Mouse (Mus musculus): ENCODE data around the gene Sipa1l3. TPM values are rescaled to one million over a fixed set of nuclear protein-coding genes. Genes with fewer than 3 reads are reported as not detected.

Gene Sipa1l3
- polyA plus RNA-seq, 1 experiment from 2014 or later: 3.8 TPM

DNA sequence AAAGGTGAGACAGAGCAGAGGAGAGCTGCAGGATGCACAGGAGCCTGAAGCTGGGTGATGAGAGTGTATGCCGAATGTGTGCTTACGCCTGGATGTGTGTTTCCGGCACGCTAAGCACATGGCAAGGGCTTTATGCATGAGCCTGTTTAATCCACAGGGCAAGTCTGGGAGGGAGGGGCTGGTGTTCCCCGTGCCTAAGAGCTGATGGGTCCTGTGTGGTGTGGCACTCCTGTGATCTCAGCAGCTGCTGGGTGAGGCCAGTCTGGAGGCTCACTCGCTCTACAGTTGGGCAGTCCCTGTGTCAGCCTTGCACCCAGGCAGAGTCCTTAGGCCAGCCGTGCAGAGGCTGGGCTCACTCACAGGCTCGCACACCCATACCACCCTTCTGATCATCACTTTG, 108.0 kb downstream of the Sipa1l3 start:
- no peak for ATAC-seq (ENCODE audit: insufficient number of reproducible peaks, low FRiP score)
- Histone ChIP-seq H3K27me3 (replicated peaks) (peaks cover 91% of the 10 kb centered on the region), H3K4me3 (no peak overlapping the region), H3K4me1 (replicated peaks) (no peaks in the 10 kb centered on the region), H3K4me2 (no peak overlapping the region), H3K9me3 (replicated peaks) (0 out of 2 replicates have a peak, but pooled peaks cover 5% of the 10 kb centered on the region), H3K36me3 (no peaks in the 10 kb centered on the region), H3K27ac (ENCODE audit: poor library complexity, severe bottlenecking) (no peak overlapping the region), H3K9ac (no peak overlapping the region)
- 90% methylated on average over 8 of the region's 8 CpGs for WGBS

DNA sequence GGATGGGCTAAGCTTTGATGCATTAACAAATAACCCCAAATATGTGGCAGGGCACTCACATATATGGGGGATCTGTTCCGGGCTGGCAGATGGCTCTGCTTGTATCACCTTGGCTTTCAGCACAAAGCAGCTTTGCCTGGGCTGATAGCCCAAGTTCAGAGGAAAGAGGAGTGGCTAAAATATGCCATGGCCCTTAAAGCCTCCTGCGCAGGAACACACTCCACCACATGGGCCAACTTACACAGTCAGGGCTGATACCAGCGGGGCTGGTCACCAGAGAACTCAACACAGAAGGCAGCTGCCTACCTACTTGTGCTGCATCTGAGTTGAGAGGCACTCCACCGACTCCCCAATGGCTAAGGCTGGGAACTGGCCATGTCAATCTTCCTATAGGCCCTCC, 111.6 kb downstream of the Sipa1l3 start:
- no peak overlapping the region for H3K27ac ChIP-seq (ENCODE audit: poor library complexity, severe bottlenecking)
- no peak overlapping the region for H3K4me3 ChIP-seq
- H3K9ac ChIP-seq: no peak overlapping the region
- H3K4me1 ChIP-seq (replicated peaks): no peaks in the 10 kb centered on the region
- 80% methylated on average over 4 of the region's 4 CpGs for WGBS
- no peak for ATAC-seq (ENCODE audit: insufficient number of reproducible peaks, low FRiP score)
- no peak overlapping the region for H3K4me2 ChIP-seq
- H3K36me3 ChIP-seq: no peaks in the 10 kb centered on the region
- H3K27me3 ChIP-seq (replicated peaks): peaks cover 75% of the 10 kb centered on the region
- H3K9me3 ChIP-seq (replicated peaks): peaks cover 18% of the 10 kb centered on the region

DNA sequence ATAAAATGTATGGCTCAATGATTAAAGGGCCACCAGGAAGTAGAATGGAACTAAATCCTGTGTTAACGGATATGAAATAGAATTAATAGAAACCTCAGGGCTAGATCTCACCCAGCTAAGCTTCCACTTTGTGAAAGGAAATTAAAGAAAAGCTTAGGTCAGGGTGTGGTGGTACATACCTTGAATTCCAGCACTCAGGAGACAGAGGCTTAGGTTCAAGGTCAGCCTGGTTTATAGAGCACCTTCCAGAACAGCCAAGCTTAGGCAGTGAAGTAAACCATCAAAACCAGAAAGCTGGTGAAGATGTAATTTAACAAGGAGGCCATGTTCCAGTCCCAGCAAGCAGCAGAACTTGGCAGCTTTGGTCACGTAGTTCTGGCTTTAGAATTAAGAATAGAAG, 114.3 kb downstream of the Sipa1l3 start:
- WGBS: 80% methylated on average over 2 of the region's 2 CpGs
- no peak overlapping the region for H3K9ac ChIP-seq
- no peak for ATAC-seq (ENCODE audit: insufficient number of reproducible peaks, low FRiP score)
- H3K4me3 ChIP-seq: no peak overlapping the region
- H3K4me1 ChIP-seq (replicated peaks): no peaks in the 10 kb centered on the region
- peaks cover 11% of the 10 kb centered on the region for H3K36me3 ChIP-seq
- no peak overlapping the region for H3K27ac ChIP-seq (ENCODE audit: poor library complexity, severe bottlenecking)
- peaks cover 18% of the 10 kb centered on the region for H3K9me3 ChIP-seq (replicated peaks)
- H3K27me3 ChIP-seq (replicated peaks): peaks cover 72% of the 10 kb centered on the region
- no peak overlapping the region for H3K4me2 ChIP-seq

DNA sequence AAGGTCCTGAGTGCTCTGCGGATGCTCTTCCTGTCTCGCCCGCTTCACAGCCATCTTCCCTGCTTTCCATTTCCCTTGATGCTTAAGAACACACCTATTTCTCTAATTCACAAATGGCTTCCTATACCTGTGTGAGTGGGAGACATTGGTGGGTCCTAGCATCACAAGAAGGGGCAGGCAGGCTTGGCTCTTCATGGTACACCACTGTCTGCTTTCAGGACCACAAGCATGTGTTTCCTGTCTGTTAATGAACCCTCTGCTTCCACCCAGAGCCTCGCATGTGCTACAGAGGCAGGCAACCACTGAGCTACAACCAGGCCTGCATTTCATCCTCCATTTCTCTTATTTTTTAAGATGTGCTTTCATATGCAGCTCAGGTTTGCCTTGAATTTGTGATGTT, 116.4 kb downstream of the Sipa1l3 start:
- H3K36me3 ChIP-seq: peaks cover 12% of the 10 kb centered on the region
- H3K4me3 ChIP-seq: no peak overlapping the region
- no peak overlapping the region for H3K4me2 ChIP-seq
- no peak overlapping the region for H3K9ac ChIP-seq
- peaks cover 70% of the 10 kb centered on the region for H3K27me3 ChIP-seq (replicated peaks)
- 87% methylated on average over 4 of the region's 4 CpGs for WGBS
- ATAC-seq (ENCODE audit: insufficient number of reproducible peaks, low FRiP score): no peak
- H3K4me1 ChIP-seq (replicated peaks): 0 out of 2 replicates have a peak, but pooled peaks cover 6% of the 10 kb centered on the region
- H3K27ac ChIP-seq (ENCODE audit: poor library complexity, severe bottlenecking): no peak overlapping the region
- peaks cover 18% of the 10 kb centered on the region for H3K9me3 ChIP-seq (replicated peaks)

DNA sequence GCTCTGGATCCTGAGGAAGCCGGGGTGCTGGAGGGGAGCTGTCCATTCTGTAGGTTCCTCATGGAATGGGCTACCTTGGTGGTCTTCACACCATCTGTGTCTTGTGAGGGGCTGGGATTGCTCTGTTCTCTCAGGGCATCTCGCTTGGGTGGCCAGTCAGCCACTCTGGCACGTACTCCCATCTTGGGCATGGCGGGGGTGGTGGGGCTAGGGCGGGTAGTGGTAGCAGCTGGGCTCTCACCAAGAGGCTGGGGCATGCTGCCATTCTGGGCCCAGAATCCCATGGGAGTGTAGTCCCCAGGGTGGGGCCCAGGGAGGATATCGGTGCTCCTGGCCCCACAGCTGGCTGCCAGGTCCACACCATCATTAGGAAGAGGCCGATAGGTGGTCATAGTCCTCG, 118.0 kb downstream of the Sipa1l3 start:
- H3K27ac ChIP-seq (ENCODE audit: poor library complexity, severe bottlenecking): no peak overlapping the region
- 0 out of 2 replicates have a peak, but pooled peaks cover 6% of the 10 kb centered on the region for H3K4me1 ChIP-seq (replicated peaks)
- H3K36me3 ChIP-seq: peaks cover 12% of the 10 kb centered on the region
- no peak overlapping the region for H3K9ac ChIP-seq
- H3K9me3 ChIP-seq (replicated peaks): peaks cover 13% of the 10 kb centered on the region
- no peak overlapping the region for H3K4me3 ChIP-seq
- H3K4me2 ChIP-seq: no peak overlapping the region
- H3K27me3 ChIP-seq (replicated peaks): peaks cover 69% of the 10 kb centered on the region
- 91% methylated on average over 8 of the region's 8 CpGs for WGBS
- no peak for ATAC-seq (ENCODE audit: insufficient number of reproducible peaks, low FRiP score)

DNA sequence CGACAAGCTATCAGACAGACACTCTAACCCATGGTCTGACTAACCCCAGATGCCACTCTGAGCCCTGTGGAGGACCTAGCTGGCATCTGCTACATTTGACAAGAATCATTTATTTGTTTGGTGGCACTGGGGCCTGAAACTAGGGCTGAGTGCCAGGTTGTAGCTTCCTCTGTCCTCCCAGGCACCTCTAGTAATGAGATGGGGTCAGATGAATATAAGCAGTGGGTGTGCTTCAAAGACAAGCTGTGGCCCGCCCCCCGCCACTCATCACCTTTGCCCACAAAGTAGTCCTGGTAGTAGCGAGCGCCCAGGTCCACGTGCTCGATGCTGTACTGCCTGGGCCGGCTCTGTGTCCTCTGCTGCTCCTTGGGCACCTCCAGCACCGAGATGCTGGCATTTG, 119.4 kb downstream of the Sipa1l3 start:
- ATAC-seq (ENCODE audit: insufficient number of reproducible peaks, low FRiP score): no peak
- H3K27ac ChIP-seq (ENCODE audit: poor library complexity, severe bottlenecking): no peak overlapping the region
- H3K27me3 ChIP-seq (replicated peaks): peaks cover 80% of the 10 kb centered on the region
- H3K4me1 ChIP-seq (replicated peaks): 0 out of 2 replicates have a peak, but pooled peaks cover 6% of the 10 kb centered on the region
- WGBS: 89% methylated on average over 9 of the region's 9 CpGs
- H3K36me3 ChIP-seq: peaks cover 12% of the 10 kb centered on the region
- no peak overlapping the region for H3K4me3 ChIP-seq
- H3K9ac ChIP-seq: no peak overlapping the region
- peaks cover 8% of the 10 kb centered on the region for H3K9me3 ChIP-seq (replicated peaks)
- H3K4me2 ChIP-seq: no peak overlapping the region

DNA sequence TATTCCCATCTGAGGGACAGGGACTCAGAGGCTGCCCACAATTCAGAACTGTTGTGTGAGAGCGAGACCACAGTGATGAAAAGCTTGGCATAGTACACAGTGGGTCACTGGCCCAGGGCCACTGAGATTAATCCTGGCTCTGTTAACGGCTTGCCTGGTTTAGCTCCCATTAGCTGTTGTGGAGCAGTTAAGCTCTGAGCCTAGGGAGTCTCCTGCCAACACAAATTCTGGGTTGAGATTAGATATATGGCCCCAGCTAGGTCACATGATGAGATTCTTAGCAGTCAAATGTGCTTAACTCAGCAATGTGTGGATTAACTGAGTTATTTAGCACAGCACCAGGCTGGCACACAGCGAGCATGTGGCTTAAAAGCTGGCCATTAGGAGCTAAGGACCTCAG, 121.0 kb downstream of the Sipa1l3 start:
- WGBS: 60% methylated on average over 3 of the region's 3 CpGs
- peaks cover 12% of the 10 kb centered on the region for H3K36me3 ChIP-seq
- H3K27me3 ChIP-seq (replicated peaks): peaks cover 92% of the 10 kb centered on the region
- no peak overlapping the region for H3K4me3 ChIP-seq
- H3K4me2 ChIP-seq: no peak overlapping the region
- no peak overlapping the region for H3K9ac ChIP-seq
- no peaks in the 10 kb centered on the region for H3K9me3 ChIP-seq (replicated peaks)
- no peak for ATAC-seq (ENCODE audit: insufficient number of reproducible peaks, low FRiP score)
- no peak overlapping the region for H3K27ac ChIP-seq (ENCODE audit: poor library complexity, severe bottlenecking)
- H3K4me1 ChIP-seq (replicated peaks): 0 out of 2 replicates have a peak, but pooled peaks cover 6% of the 10 kb centered on the region

DNA sequence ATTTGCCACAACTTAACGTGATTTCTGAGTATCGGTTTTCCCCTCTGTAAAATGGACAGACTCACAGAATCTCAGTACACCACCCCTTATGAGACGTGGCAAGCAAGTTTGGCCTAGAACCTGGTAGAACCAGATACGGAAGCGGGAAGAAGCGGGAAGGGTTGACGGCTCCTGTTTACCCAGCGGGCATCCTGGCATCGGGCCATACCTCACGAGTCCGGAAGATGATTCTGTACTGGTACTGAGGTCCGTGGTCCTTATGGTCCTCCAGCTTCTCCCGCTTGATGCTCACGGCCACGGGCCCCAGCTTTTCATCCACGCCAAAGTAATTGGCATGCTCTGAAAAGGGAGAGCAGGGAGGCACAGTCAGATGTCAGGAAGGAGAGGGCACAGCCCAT, 121.5 kb downstream of the Sipa1l3 start:
- no peak for ATAC-seq (ENCODE audit: insufficient number of reproducible peaks, low FRiP score)
- H3K9me3 ChIP-seq (replicated peaks): no peaks in the 10 kb centered on the region
- no peak overlapping the region for H3K4me2 ChIP-seq
- 0 out of 2 replicates have a peak, but pooled peaks cover 6% of the 10 kb centered on the region for H3K4me1 ChIP-seq (replicated peaks)
- H3K36me3 ChIP-seq: peaks cover 12% of the 10 kb centered on the region
- H3K4me3 ChIP-seq: no peak overlapping the region
- WGBS: 89% methylated on average over 16 of the region's 16 CpGs
- H3K27me3 ChIP-seq (replicated peaks): peaks cover 94% of the 10 kb centered on the region
- no peak overlapping the region for H3K27ac ChIP-seq (ENCODE audit: poor library complexity, severe bottlenecking)
- H3K9ac ChIP-seq: no peak overlapping the region

DNA sequence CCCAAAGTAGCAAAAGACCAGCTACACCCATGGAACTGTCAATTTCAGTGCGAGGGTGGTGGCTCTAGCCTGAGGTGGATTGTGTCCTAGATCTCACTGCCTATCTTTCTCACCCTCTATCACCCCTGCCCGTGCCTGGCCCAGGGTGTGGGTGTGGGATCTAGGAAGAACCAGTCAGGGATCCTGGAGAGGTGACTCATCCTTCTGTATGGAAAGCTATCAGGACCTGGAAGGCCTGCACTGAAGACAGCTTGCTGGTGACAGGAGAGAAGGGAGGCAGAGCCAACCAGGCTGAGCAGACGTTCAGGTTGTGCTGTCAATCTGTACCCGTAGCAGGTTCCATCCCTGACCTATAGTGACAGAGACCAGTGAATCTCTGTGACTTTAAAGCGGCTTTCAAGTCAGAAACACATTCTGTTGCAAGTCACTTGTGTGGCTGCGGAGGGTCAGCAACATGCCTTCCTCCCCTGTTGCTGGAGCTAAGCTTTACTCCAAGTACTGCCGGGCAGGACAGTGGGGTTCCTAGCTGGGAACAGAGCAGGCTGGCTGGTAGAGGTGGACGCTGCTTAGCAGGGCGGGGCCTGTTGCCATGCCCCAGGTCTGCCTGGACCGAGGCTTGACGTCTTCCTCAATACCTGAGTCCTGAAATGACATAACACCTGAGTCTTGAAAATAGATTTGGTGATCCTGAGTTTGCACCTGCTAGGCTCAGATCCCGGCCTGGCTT, 122.1 kb downstream of the Sipa1l3 start:
- H3K27me3 ChIP-seq (replicated peaks): peaks cover 96% of the 10 kb centered on the region
- H3K9ac ChIP-seq: no peak overlapping the region
- H3K4me3 ChIP-seq: no peak overlapping the region
- no peak overlapping the region for H3K4me2 ChIP-seq
- 75% methylated on average over 12 of the region's 12 CpGs for WGBS
- 0 out of 2 replicates have a peak, but pooled peaks cover 6% of the 10 kb centered on the region for H3K4me1 ChIP-seq (replicated peaks)
- ATAC-seq (ENCODE audit: insufficient number of reproducible peaks, low FRiP score): no peak
- no peak overlapping the region for H3K27ac ChIP-seq (ENCODE audit: poor library complexity, severe bottlenecking)
- peaks cover 12% of the 10 kb centered on the region for H3K36me3 ChIP-seq
- H3K9me3 ChIP-seq (replicated peaks): no peaks in the 10 kb centered on the region

DNA sequence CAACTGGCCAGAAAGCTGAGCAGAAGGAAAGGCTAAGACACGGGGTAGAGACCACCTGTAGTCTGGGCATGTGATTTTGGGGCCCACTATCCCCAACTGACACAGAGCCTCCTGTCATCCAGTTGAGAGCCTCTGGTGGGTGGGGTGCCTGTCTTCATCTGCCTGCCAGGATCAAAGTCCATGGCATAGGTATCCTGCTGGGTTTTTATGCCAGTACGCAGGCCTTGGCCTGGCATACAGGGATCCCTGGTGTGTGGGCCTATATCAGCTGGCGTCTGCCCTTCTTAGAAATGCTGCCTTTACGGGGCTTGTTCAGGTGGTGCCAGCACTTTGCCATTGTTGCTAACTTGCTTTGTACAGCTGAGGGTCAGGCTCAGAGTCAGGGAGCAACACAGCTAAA, 123.3 kb downstream of the Sipa1l3 start:
- WGBS: 94% methylated on average over 4 of the region's 4 CpGs
- peaks cover 10% of the 10 kb centered on the region for H3K36me3 ChIP-seq
- no peak overlapping the region for H3K4me3 ChIP-seq
- H3K4me1 ChIP-seq (replicated peaks): peaks cover 6% of the 10 kb centered on the region; the same call in 1 of the 2 replicates
- no peaks in the 10 kb centered on the region for H3K9me3 ChIP-seq (replicated peaks)
- H3K27me3 ChIP-seq (replicated peaks): peaks cover 92% of the 10 kb centered on the region
- no peak overlapping the region for H3K9ac ChIP-seq
- no peak overlapping the region for H3K27ac ChIP-seq (ENCODE audit: poor library complexity, severe bottlenecking)
- H3K4me2 ChIP-seq: no peak overlapping the region
- ATAC-seq (ENCODE audit: insufficient number of reproducible peaks, low FRiP score): no peak

DNA sequence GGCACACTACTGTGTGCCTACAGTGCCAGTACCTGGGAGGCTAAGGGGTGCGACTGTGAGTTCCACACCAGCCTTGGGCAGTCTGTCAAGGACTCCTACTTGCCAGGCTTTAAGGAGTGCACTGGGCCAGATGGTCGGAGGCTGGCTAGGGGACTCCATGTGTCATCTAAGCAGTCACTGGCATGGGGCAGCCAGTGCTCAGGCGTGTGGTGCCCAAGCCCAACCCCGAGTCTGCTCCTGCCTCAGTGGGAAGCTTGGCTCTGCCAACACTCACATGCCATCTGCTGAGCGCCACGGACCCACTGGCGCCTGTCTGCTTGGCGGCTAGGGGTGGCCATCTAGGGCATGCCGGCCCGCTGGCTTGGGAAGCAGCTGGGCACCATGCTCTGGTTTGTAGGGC, 125.1 kb downstream of the Sipa1l3 start:
- Histone ChIP-seq H3K36me3 (no peaks in the 10 kb centered on the region), H3K4me2 (no peak overlapping the region), H3K4me3 (no peak overlapping the region), H3K9ac (no peak overlapping the region), H3K4me1 (replicated peaks) (peaks cover 6% of the 10 kb centered on the region; the same call in 1 of the 2 replicates), H3K9me3 (replicated peaks) (no peaks in the 10 kb centered on the region), H3K27ac (ENCODE audit: poor library complexity, severe bottlenecking) (no peak overlapping the region), H3K27me3 (replicated peaks) (peaks cover 80% of the 10 kb centered on the region)
- 92% methylated on average over 10 of the region's 10 CpGs for WGBS
- no peak for ATAC-seq (ENCODE audit: insufficient number of reproducible peaks, low FRiP score)

DNA sequence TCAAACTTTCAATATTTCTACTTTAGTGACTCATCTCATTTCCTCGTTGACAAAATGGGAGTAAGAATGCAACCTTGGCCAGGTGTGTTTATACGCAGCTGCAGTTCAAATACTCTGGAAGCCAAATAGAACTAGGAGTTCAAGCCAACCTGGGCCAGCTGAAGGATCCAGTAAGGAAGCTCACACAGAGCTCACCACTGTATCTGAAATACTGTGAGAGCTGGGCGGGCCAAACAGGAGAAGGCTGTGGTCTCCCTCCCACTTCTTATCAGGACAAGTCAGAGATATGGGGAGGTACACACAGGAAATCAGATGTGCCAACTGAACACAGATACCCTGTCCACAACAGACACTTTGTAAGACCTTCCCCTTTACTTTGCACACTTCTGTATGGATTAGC, 125.6 kb downstream of the Sipa1l3 start:
- peaks cover 6% of the 10 kb centered on the region; the same call in 1 of the 2 replicates for H3K4me1 ChIP-seq (replicated peaks)
- H3K27ac ChIP-seq (ENCODE audit: poor library complexity, severe bottlenecking): no peak overlapping the region
- H3K36me3 ChIP-seq: no peaks in the 10 kb centered on the region
- H3K27me3 ChIP-seq (replicated peaks): peaks cover 80% of the 10 kb centered on the region
- 72% methylated on average over 3 of the region's 3 CpGs for WGBS
- H3K4me2 ChIP-seq: no peak overlapping the region
- H3K9me3 ChIP-seq (replicated peaks): no peaks in the 10 kb centered on the region
- H3K9ac ChIP-seq: no peak overlapping the region
- H3K4me3 ChIP-seq: no peak overlapping the region
- ATAC-seq (ENCODE audit: insufficient number of reproducible peaks, low FRiP score): no peak
